ENCODE assay signal across 11 mouse cellular contexts in genomic region chr2:166632571-166633361, GRCm38 (mm10).
DNase-seq lines count a peak whose midpoint lies in the region; ATAC-seq and TF ChIP-seq lines count a peak whose summit lies in the region.
"Had no signal": no experiment of that assay in that cellular context is flagged by ENCODE, and none has a peak within 500 bp of the region (broad histone marks: within the 10 kb centered on the region; RNA-seq: fewer than 3 reads in every experiment).

No protein-coding gene starts in this region.

- no peak for TF ChIP-seq CTCF in lung, embryonic 14.5 days (IDR thresholded peaks at IDR 0.05; ENCODE audit: low read depth)
- no peak for TF ChIP-seq CTCF in cerebellum, adult 2 months (IDR thresholded peaks at IDR 0.05; ENCODE audit: borderline replicate concordance, insufficient read depth, low read depth, low read length)

- no peaks in the 10 kb centered on the region for H3K9me3 ChIP-seq in lung, embryonic 14.5 days (ENCODE audit: low read depth, low read length)
- H3K9me3 ChIP-seq: liver, embryonic 15.5 days; midbrain, embryonic 15.5 days had no signal

- H3K27ac ChIP-seq in lung, embryonic 14.5 days (ENCODE audit: low read depth) = no peak overlapping the region
- 0 out of 2 replicates have a peak overlapping the region, but pooled peaks have one; percentile 3 for H3K27ac ChIP-seq in cerebellum, adult 2 months (ENCODE audit: insufficient read depth, low read length)
- H3K27ac ChIP-seq: liver, embryonic 15.5 days; midbrain, embryonic 15.5 days had no signal

- DNase-seq in frontal cortex, postnatal 14 days (ENCODE audit: low spot score in 2 of 2) = no peak
- DNase-seq in lung, embryonic 14.5 days = peak; percentile 26
- no peak for DNase-seq in lung, postnatal 14 days
- DNase-seq in cerebellum, adult 2 months = peak; percentile 74 to 90
- DNase-seq in adrenal gland, postnatal 25 days = no peak
- DNase-seq in thymus, postnatal 4 days = no peak
- DNase-seq: B cell, adult 2 months had no signal

- H3K4me2 ChIP-seq in lung, embryonic 14.5 days = no peak overlapping the region
- H3K4me2 ChIP-seq: liver, embryonic 15.5 days; midbrain, embryonic 15.5 days had no signal

- peak; percentile 19 for ATAC-seq in frontal cortex, adult (ENCODE audit: low TSS enrichment)
- peak; percentile 44; the same call in 1 of the 2 replicates for ATAC-seq in lung, embryonic 14.5 days (ENCODE audit: insufficient read depth)
- peak; percentile 56 for ATAC-seq in megakaryocyte-erythroid progenitor cell, adult 5-6 weeks (replicated peaks; ENCODE audit: low FRiP score, low TSS enrichment, poor library complexity, severe bottlenecking)
- ATAC-seq: midbrain, embryonic 15.5 days had no signal

- H3K4me1 ChIP-seq in lung, embryonic 14.5 days (ENCODE audit: insufficient read depth) = no peaks in the 10 kb centered on the region
- H3K4me1 ChIP-seq in cerebellum, adult 2 months (ENCODE audit: control insufficient read depth, insufficient read depth, low read length) = peaks cover 30% of the 10 kb centered on the region

- H3K36me3 ChIP-seq in lung, embryonic 14.5 days (ENCODE audit: insufficient read depth) = no peaks in the 10 kb centered on the region
- H3K36me3 ChIP-seq: midbrain, embryonic 15.5 days had no signal

- WGBS in lung, embryonic 14.5 days = 74% methylated on average over 13 of the region's 13 CpGs
- 16% methylated on average over 13 of the region's 13 CpGs for WGBS in cerebellum, adult 2 months

- H3K9ac ChIP-seq in lung, embryonic 14.5 days = no peak overlapping the region
- H3K9ac ChIP-seq: liver, embryonic 15.5 days; midbrain, embryonic 15.5 days had no signal

- no peaks in the 10 kb centered on the region for H3K27me3 ChIP-seq in lung, embryonic 14.5 days (ENCODE audit: insufficient read depth, low read length)
- H3K27me3 ChIP-seq in cerebellum, adult 2 months (ENCODE audit: control insufficient read depth, insufficient read depth, low read length) = no peaks in the 10 kb centered on the region
- H3K27me3 ChIP-seq: liver, embryonic 15.5 days; midbrain, embryonic 15.5 days had no signal

- no peak overlapping the region for H3K4me3 ChIP-seq in lung, embryonic 14.5 days (ENCODE audit: low read depth, low read length)
- no peak overlapping the region for H3K4me3 ChIP-seq in cerebellum, adult 2 months (replicated peaks; ENCODE audit: insufficient read depth, low read depth, low read length)
- H3K4me3 ChIP-seq: liver, embryonic 15.5 days; midbrain, embryonic 15.5 days had no signal

- no peak; the same call in 1 of the 2 replicates for TF ChIP-seq POLR2A in cerebellum, adult 2 months (IDR thresholded peaks at IDR 0.05; ENCODE audit: borderline replicate concordance, insufficient read depth, low read length)

Comparison
In these comparisons a context has a peak if more than half of its experiments do, and no peak if none do; other contexts are left out.
1. DNase-seq: peak in lung, embryonic 14.5 days (single experiment) and cerebellum, adult 2 months (2 of 2); none in frontal cortex, postnatal 14 days (0 of 2), lung, postnatal 14 days (single experiment), adrenal gland, postnatal 25 days (single experiment) and thymus, postnatal 4 days (single experiment).
2. Peak in every context shown above with its lines, with median percentiles within 50 percentile points of each other: ATAC-seq.